Mouse (Mus musculus) heart, adult 2 months (tissue): ENCODE data around the gene Podxl2.

Experiments
- CTCF ChIP-seq: fragments of 200-600 bp; IDR thresholded peaks from 2 replicates; pipeline ENCODE4 v1.8.1; 2022; ENCODE audit warnings: antibody characterized with exemption, mild to moderate bottlenecking, moderate library complexity
- EP300 ChIP-seq: fragments of 200-500 bp; IDR thresholded peaks from 2 replicates; pipeline ENCODE4 v1.6.1; 2011; ENCODE audit warnings: low read depth, low read length, control low read depth; ENCODE audit not compliant: insufficient read depth
- POLR2A ChIP-seq: fragments of 200-500 bp; IDR thresholded peaks from 2 replicates; pipeline ENCODE4 v1.6.1; 2011; ENCODE audit warnings: mild to moderate bottlenecking, low read depth, low read length, control low read depth; ENCODE audit not compliant: insufficient read depth

DNA sequence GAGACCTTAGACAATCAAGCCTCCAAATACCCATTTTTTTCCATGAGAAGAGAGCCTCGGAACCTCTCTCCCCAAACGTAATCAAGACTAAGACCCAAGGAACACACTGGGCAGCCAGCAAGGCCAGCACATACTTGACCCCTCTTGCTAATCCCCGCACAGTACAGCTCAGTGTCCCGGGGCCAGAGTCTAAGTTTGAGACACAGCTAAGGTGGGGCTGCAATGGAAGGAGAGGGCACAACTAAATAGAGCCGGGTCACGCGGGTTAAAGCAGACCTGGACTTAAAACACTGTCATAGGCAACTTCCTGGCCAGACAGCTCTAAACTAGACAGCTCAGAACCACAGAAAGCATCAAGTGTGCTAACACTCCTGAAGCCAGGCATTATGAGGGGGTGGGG lies 16.0 kb upstream of the Podxl2 start:
- TF ChIP-seq CTCF (no peak), POLR2A (no peak), EP300 (no peak)
